Mouse (Mus musculus) forebrain, embryonic 15.5 days (tissue): ENCODE measurements at regions not wholly inside any gene's neighbourhood (a gene's known extent, or its start where the extent isn't known, plus 50 kb on each side); places are given as distances from the start of the nearest gene placed in this dataset.

Experiments
- ATAC-seq: fragments of 200-750 bp; cut with Nextera tagmentation; replicated peaks from 2 replicates; pipeline ENCODE4 v1.8.0; 2017; ENCODE audit warnings: mild to moderate bottlenecking, moderate TSS enrichment, moderate library complexity
- H3K27ac ChIP-seq: fragments of 300-500 bp; sonication (generic); replicated peaks from 2 replicates; pipeline ENCODE4 v1.5.1; 2015; ENCODE audit warnings: mild to moderate bottlenecking, inconsistent platforms
- H3K27me3 ChIP-seq: fragments of 300-500 bp; sonication (generic); 2 replicates; pipeline ENCODE4 v1.6.1; 2015; ENCODE audit warnings: inconsistent platforms
- H3K36me3 ChIP-seq: fragments of 300-500 bp; sonication (generic); 2 replicates; pipeline ENCODE4 v1.6.1; 2015; ENCODE audit warnings: mild to moderate bottlenecking, inconsistent platforms
- H3K4me1 ChIP-seq: fragments of 300-500 bp; sonication (generic); 2 replicates; pipeline ENCODE4 v1.6.1; 2015; ENCODE audit warnings: inconsistent platforms
- H3K4me2 ChIP-seq: fragments of 300-500 bp; sonication (generic); replicated peaks from 2 replicates; pipeline ENCODE4 v1.6.1; 2015; ENCODE audit warnings: mild to moderate bottlenecking, inconsistent platforms
- H3K4me3 ChIP-seq: fragments of 300-500 bp; sonication (generic); 2 replicates; pipeline ENCODE4 v1.5.1; 2015; ENCODE audit warnings: mild to moderate bottlenecking, inconsistent platforms
- H3K9ac ChIP-seq: fragments of 300-500 bp; sonication (generic); replicated peaks from 2 replicates; pipeline ENCODE4 v1.6.1; 2015; ENCODE audit warnings: mild to moderate bottlenecking, inconsistent platforms
- H3K9me3 ChIP-seq: fragments of 300-500 bp; sonication (generic); 2 replicates; pipeline ENCODE4 v1.6.1; 2016; ENCODE audit warnings: inconsistent platforms
- WGBS: fragments of 180-500 bp; shearing (Covaris S2); methylation state at CpG from one replicate; pipeline ENCODE4 v1.1.7; 2015; ENCODE audit warnings: mixed read lengths; 5-methylcytosine and 5-hydroxymethylcytosine counted together

DNA sequence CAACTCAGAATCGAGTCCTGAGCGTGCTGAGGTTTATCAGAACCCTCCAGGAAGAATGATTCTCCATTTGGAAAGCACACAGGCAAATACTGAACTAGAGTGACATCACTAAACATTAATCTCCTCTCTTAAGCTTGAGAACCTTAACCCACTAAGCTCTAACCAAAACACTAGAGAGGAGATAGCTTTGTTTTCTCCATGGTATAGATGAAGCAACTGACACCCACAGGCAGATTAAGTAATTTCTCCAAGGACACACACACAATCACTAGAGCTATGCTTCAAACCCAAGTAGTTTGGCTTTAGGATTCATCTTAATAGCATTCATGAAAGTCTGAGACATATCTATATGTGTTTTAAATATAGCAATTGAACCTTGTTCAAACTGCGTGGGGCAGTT lies 75.2 kb downstream of the Calml3 start:
- Histone ChIP-seq H3K27ac (no peak overlapping the region), H3K27me3 (no peaks in the 10 kb centered on the region), H3K4me1 (peaks cover 6% of the 10 kb centered on the region), H3K4me2 (no peak overlapping the region), H3K36me3 (no peaks in the 10 kb centered on the region), H3K9me3 (no peaks in the 10 kb centered on the region), H3K9ac (no peak overlapping the region), H3K4me3 (no peak overlapping the region)
- 92% methylated on average over 3 of the region's 3 CpGs for WGBS
- no peak for ATAC-seq

DNA sequence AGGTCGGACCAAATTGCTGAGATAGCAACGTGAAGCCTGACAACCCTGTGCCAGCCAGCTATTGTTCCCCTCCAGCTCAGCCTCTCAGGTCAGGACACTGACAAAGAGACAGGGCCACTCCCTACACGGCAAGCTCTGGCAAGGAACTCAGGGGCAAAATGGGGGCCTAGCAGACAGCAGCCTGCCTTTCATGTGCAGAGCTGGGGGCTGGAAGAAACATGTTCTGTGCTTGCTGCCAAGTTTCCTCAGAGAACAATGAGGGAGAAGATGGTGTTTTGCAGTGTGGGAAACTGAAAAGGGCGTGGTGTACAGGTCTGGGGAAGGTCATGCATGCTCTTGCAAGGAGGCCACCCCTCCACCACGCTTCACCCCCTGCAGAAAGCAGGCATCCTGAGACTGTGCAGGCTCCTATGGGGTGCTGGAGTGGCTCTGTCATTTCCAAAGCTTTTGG lies 77.8 kb downstream of the Calml3 start:
- Histone ChIP-seq H3K4me3 (no peak overlapping the region), H3K4me1 (peaks cover 6% of the 10 kb centered on the region), H3K36me3 (no peaks in the 10 kb centered on the region), H3K9me3 (no peaks in the 10 kb centered on the region), H3K4me2 (no peak overlapping the region), H3K27ac (no peak overlapping the region), H3K27me3 (no peaks in the 10 kb centered on the region), H3K9ac (no peak overlapping the region)
- 0 out of 2 replicates have a peak, but pooled peaks have one; percentile 18 for ATAC-seq
- 27% methylated on average over 5 of the region's 5 CpGs for WGBS

DNA sequence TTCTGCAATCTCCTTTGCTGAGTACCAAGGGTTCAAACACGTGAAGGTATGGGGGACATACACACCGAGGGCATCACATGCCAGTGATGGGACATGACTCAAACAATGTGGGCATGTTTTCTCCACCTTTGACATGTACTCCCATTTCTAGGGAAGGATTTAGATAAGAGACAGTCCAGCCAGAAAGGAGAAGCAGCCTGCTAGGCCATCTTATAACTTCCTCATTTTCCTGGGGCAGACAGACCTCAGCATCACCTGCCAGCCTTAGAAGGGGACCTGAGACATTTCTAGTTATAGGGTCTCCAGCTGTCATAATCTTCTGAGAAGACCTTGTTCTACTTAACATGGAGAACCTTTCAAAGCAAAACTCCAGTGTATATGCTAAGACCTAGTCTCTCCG lies 78.3 kb downstream of the Calml3 start:
- 80% methylated on average over 3 of the region's 3 CpGs for WGBS
- Histone ChIP-seq H3K9me3 (no peaks in the 10 kb centered on the region), H3K4me2 (no peak overlapping the region), H3K9ac (no peak overlapping the region), H3K27me3 (no peaks in the 10 kb centered on the region), H3K4me1 (peaks cover 6% of the 10 kb centered on the region), H3K36me3 (no peaks in the 10 kb centered on the region), H3K27ac (no peak overlapping the region), H3K4me3 (no peak overlapping the region)
- no peak for ATAC-seq

GRCm38 (mm10) chr13:3724313-3724712 lies 79.8 kb downstream of the Calml3 start:
- Histone ChIP-seq H3K9ac (no peak overlapping the region), H3K36me3 (no peaks in the 10 kb centered on the region), H3K4me2 (no peak overlapping the region), H3K27ac (no peak overlapping the region), H3K4me1 (no peaks in the 10 kb centered on the region), H3K27me3 (no peaks in the 10 kb centered on the region), H3K9me3 (no peaks in the 10 kb centered on the region), H3K4me3 (no peak overlapping the region)
- WGBS: 93% methylated on average over 3 of the region's 3 CpGs
- ATAC-seq: no peak

DNA sequence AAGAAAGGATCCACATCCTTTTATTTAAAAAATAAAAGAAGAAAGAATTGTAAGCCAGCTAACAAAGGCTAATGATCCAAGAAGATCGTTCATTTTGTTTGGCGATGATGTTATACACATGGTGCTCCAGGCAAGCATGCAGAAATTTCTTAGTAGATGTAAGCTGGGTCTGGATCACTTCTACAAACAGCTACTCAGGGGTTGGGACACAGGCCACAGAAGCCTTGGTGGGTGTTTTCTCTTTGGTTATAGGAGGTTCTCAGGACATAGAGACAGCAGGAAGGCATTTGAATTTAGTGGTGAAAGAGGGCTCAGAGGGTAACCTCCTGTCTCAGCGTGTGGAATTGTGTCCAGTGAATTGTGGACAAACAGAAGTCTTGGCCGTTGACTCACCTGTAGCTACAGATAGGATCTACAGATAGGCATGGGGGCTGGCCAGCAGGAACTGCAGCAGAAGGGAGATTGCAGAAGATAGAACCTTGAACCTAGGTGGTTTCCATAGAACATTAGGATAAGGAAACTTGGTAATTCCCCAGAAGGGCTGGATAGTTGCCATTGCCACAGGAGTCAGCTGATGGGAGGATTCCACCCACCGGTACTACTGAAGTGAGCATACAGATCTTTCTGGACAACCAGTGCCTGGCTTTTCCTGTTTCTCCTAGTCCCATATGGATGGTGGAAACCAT lies 80.5 kb downstream of the Calml3 start:
- Histone ChIP-seq H3K9ac (no peak overlapping the region), H3K4me3 (no peak overlapping the region), H3K4me1 (no peaks in the 10 kb centered on the region), H3K27me3 (no peaks in the 10 kb centered on the region), H3K9me3 (no peaks in the 10 kb centered on the region), H3K27ac (no peak overlapping the region), H3K36me3 (no peaks in the 10 kb centered on the region), H3K4me2 (no peak overlapping the region)
- WGBS: 89% methylated on average over 5 of the region's 5 CpGs
- no peak for ATAC-seq

DNA sequence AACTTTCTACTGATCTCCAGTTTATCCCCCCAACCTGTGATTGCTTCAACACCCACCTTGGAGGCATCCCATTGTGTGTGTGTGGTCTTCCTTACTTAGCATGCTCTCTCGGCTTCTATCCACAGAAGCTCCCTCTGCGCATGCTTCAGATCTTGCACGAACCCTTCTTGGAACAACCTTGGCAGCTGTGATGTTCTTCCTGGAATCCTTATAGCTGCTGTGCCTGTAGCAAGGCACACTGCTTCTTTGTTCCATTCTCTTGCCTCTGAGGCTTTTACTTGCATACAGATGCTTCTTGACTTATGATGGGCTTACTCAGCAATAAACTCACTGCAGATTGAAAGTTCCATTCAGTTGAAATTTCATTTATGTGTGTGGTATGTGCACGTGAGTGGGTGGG lies 81.2 kb downstream of the Asb13 start:
- no peak overlapping the region for H3K4me3 ChIP-seq
- no peaks in the 10 kb centered on the region for H3K27me3 ChIP-seq
- no peak for ATAC-seq
- no peaks in the 10 kb centered on the region for H3K9me3 ChIP-seq
- H3K4me2 ChIP-seq: no peak overlapping the region
- H3K27ac ChIP-seq: no peak overlapping the region
- peaks cover 8% of the 10 kb centered on the region for H3K4me1 ChIP-seq
- 90% methylated on average over 4 of the region's 4 CpGs for WGBS
- no peaks in the 10 kb centered on the region for H3K36me3 ChIP-seq
- H3K9ac ChIP-seq: no peak overlapping the region

- Histone ChIP-seq H3K27me3 (no peaks in the 10 kb centered on the region), H3K4me3 (peak overlapping the region; percentile 28), H3K4me1 (peaks cover 8% of the 10 kb centered on the region), H3K4me2 (peak overlapping the region; percentile 45), H3K9ac (no peak overlapping the region), H3K36me3 (no peaks in the 10 kb centered on the region), H3K9me3 (no peaks in the 10 kb centered on the region), H3K27ac (no peak overlapping the region)
- ATAC-seq: peak; percentile 90
- 3% methylated on average over 18 of the region's 19 CpGs for WGBS
Observed at GRCm38 (mm10) chr13:3712497-3713160, 78.8 kb downstream of the Asb13 start.

DNA sequence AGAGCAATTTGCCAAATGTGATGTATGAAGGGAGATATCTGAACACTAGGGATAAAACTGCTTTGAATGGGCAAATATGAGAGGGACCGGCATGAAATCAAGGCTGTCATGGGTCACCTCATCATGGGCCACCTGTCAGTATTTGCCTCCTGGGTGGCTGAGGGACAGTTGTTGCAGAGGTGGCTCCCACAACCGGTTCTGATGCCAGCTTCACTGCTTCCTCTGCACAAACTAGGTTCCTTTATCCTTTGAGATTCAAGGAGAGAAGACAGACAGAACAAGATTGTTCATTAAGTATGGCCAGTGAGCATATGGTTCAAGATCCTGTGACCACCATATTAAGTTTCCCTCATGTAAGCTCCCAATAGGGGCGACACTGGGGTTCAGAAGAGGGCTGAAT lies 78.3 kb downstream of the Asb13 start:
- ATAC-seq: no peak; the same call in none of the 2 replicates
- Histone ChIP-seq H3K27ac (no peak overlapping the region), H3K27me3 (no peaks in the 10 kb centered on the region), H3K4me2 (peak overlapping the region; percentile 45), H3K9me3 (no peaks in the 10 kb centered on the region), H3K4me1 (peaks cover 8% of the 10 kb centered on the region), H3K4me3 (peak overlapping the region; percentile 28; the same call in 1 of the 2 replicates), H3K36me3 (no peaks in the 10 kb centered on the region), H3K9ac (no peak overlapping the region)
- 21% methylated on average over 3 of the region's 3 CpGs for WGBS

- H3K9ac ChIP-seq: no peak overlapping the region
- H3K9me3 ChIP-seq: no peaks in the 10 kb centered on the region
- H3K27me3 ChIP-seq: no peaks in the 10 kb centered on the region
- no peak for ATAC-seq
- H3K4me1 ChIP-seq: peaks cover 8% of the 10 kb centered on the region
- H3K36me3 ChIP-seq: no peaks in the 10 kb centered on the region
- WGBS: 82% methylated on average over 7 of the region's 7 CpGs
- no peak overlapping the region for H3K4me2 ChIP-seq
- no peak overlapping the region for H3K4me3 ChIP-seq
- no peak overlapping the region for H3K27ac ChIP-seq
Observed at GRCm38 (mm10) chr13:3709982-3710618, 76.3 kb downstream of the Asb13 start.

- no peak overlapping the region for H3K4me2 ChIP-seq
Observed at GRCm38 (mm10) chr13:3708896-3709631, 75.2 kb downstream of the Asb13 start.

More at GRCm38 (mm10) chr13:3708896-3709631, 75.2 kb downstream of the Asb13 start:
- H3K27me3 ChIP-seq: no peaks in the 10 kb centered on the region
- WGBS: 63% methylated on average over 14 of the region's 14 CpGs
- H3K4me3 ChIP-seq: no peak overlapping the region
- no peak overlapping the region for H3K9ac ChIP-seq
- ATAC-seq: no peak
- H3K9me3 ChIP-seq: no peaks in the 10 kb centered on the region
- peaks cover 8% of the 10 kb centered on the region for H3K4me1 ChIP-seq
- no peak overlapping the region for H3K27ac ChIP-seq
- H3K36me3 ChIP-seq: no peaks in the 10 kb centered on the region
